10 mouse cellular contexts compared by ENCODE assay signal in genomic region chr13:54054962-54055361, GRCm38 (mm10). TPM values are rescaled to one million over a fixed set of nuclear protein-coding genes. Genes with fewer than 3 reads are reported as not detected.
DNase-seq lines count a peak whose midpoint lies in the region; ATAC-seq and TF ChIP-seq lines count a peak whose summit lies in the region.
"Had no signal": no experiment of that assay in that cellular context is flagged by ENCODE, and none has a peak within 500 bp of the region (broad histone marks: within the 10 kb centered on the region; RNA-seq: fewer than 3 reads in every experiment).

No protein-coding gene starts in this region.

- peak; percentile 45; the same call in 1 of the 2 replicates for ATAC-seq in heart, embryonic 12.5 days (ENCODE audit: insufficient number of reproducible peaks, low FRiP score)
- peak; percentile 47 for ATAC-seq in forebrain, postnatal 0 days

- peaks cover 6% of the 10 kb centered on the region; the same call in 1 of the 2 replicates for H3K4me1 ChIP-seq in heart, embryonic 12.5 days (replicated peaks)
- H3K4me1 ChIP-seq in forebrain, postnatal 0 days (ENCODE audit: insufficient read depth) = no peaks in the 10 kb centered on the region; the same call in 1 of the 2 replicates
- peaks cover 30% of the 10 kb centered on the region for H3K4me1 ChIP-seq in midbrain, embryonic 10.5 days

- no peak overlapping the region for H3K27ac ChIP-seq in heart, embryonic 12.5 days (ENCODE audit: poor library complexity, severe bottlenecking)
- H3K27ac ChIP-seq in forebrain, postnatal 0 days (ENCODE audit: low read depth, low read length) = peak overlapping the region; percentile 24
- H3K27ac ChIP-seq in midbrain, embryonic 10.5 days (replicated peaks) = peak overlapping the region; percentile 61; the same call in 1 of the 2 replicates

- H3K9ac ChIP-seq in heart, embryonic 12.5 days = peak overlapping the region; percentile 69
- H3K9ac ChIP-seq in forebrain, postnatal 0 days = peak overlapping the region; percentile 45

- TF ChIP-seq CTCF in forebrain, postnatal 0 days (IDR thresholded peaks at IDR 0.05; ENCODE audit: low read depth) = no peak

- no peaks in the 10 kb centered on the region for H3K9me3 ChIP-seq in heart, embryonic 12.5 days (replicated peaks)
- H3K9me3 ChIP-seq in forebrain, postnatal 0 days (ENCODE audit: low read length) = no peaks in the 10 kb centered on the region
- H3K9me3 ChIP-seq in midbrain, embryonic 10.5 days (replicated peaks) = no peaks in the 10 kb centered on the region

- H3K27me3 ChIP-seq in heart, embryonic 12.5 days (replicated peaks) = peaks cover 40% of the 10 kb centered on the region
- H3K27me3 ChIP-seq in forebrain, postnatal 0 days (ENCODE audit: insufficient read depth, low read length) = 0 out of 2 replicates have a peak, but pooled peaks cover 4% of the 10 kb centered on the region
- H3K27me3 ChIP-seq in midbrain, embryonic 10.5 days (ENCODE audit: low read depth, poor library complexity, severe bottlenecking) = peaks cover 56% of the 10 kb centered on the region

- H3K4me3 ChIP-seq in heart, embryonic 12.5 days = peak overlapping the region; percentile 50
- H3K4me3 ChIP-seq in forebrain, postnatal 0 days (ENCODE audit: low read depth, low read length) = peak overlapping the region; percentile 46
- peak overlapping the region; percentile 73 for H3K4me3 ChIP-seq in midbrain, embryonic 10.5 days

- DNase-seq in heart, postnatal 36 days = no peak
- peak; percentile 14 for DNase-seq in Muller cell, postnatal 12 days (ENCODE audit: inconsistent ontology term)
- peak; percentile 46 for DNase-seq in forebrain, postnatal 0 days
- DNase-seq in midbrain, embryonic 10.5 days (ENCODE audit: low spot score) = peak; percentile 48
- DNase-seq in urinary bladder, postnatal 4 days (ENCODE audit: low spot score in 2 of 2) = no peak
- no peak for DNase-seq in gastrocnemius, postnatal 25 days
- DNase-seq in thymus, postnatal 0 days (ENCODE audit: low spot score) = no peak

- H3K4me2 ChIP-seq in heart, embryonic 12.5 days = peak overlapping the region; percentile 88
- peak overlapping the region; percentile 96 for H3K4me2 ChIP-seq in forebrain, postnatal 0 days (ENCODE audit: low read depth)

- intact Hi-C loops in heart, postnatal 36 days (cut with DNase I) = loop anchor here (1.0 to 2.0 kb wide), 2 partner anchors 243 to 272 kb away; no protein-coding TSS in a partner anchor

- WGBS in heart, embryonic 12.5 days = under 1% methylated on average over 20 of the region's 20 CpGs
- WGBS in forebrain, postnatal 0 days = 1% methylated on average over 20 of the region's 20 CpGs
- WGBS in midbrain, embryonic 10.5 days = 1% methylated on average over 20 of the region's 20 CpGs

- no peaks in the 10 kb centered on the region for H3K36me3 ChIP-seq in heart, embryonic 12.5 days
- H3K36me3 ChIP-seq in forebrain, postnatal 0 days (ENCODE audit: insufficient read depth) = no peaks in the 10 kb centered on the region
- H3K36me3 ChIP-seq in midbrain, embryonic 10.5 days = no peaks in the 10 kb centered on the region
- H3K36me3 ChIP-seq: G1E had no signal

RNA-seq across cellular contexts. Expression of gene Drd1, which starts 0.5 kb away (rescaled TPM):
- 0.12 TPM in 1 of 2 replicates, not detected in the other for polyA plus RNA-seq in heart, embryonic 12.5 days (2016; fragmentation: Nextera tagmentation; extraction: Ambion mirVana)
- total RNA-seq in heart, postnatal 36 days (2021) = under 1 TPM; 0.39 to 0.84 TPM
- 9.8 and 19.7 TPM in 2 replicates for total RNA-seq in forebrain, postnatal 0 days (2014; rRNA removed)
- polyA plus RNA-seq in forebrain, postnatal 0 days (2015; fragmentation: Nextera tagmentation; extraction: Ambion mirVana) = 6.6 and 7.6 TPM in 2 replicates
- 0.26 and 0.52 TPM in 2 replicates for polyA plus RNA-seq in midbrain, embryonic 10.5 days (2016; fragmentation: Nextera tagmentation; extraction: Ambion mirVana)
- under 1 TPM; 0.08 to 0.11 TPM for total RNA-seq in gastrocnemius, postnatal 25 days (2021)
- polyA plus RNA-seq in thymus, postnatal 0 days (2015; fragmentation: Nextera tagmentation; extraction: Ambion mirVana) = 0.08 and 0.10 TPM in 2 replicates
- total RNA-seq: hematopoietic stem cell, adult 5-6 weeks had no signal
- polyA plus RNA-seq: G1E had no signal

RNA-seq across cellular contexts. Expression of gene Sfxn1, which starts 16.7 kb away (rescaled TPM):
- 25.4 and 26.4 TPM in 2 replicates for polyA plus RNA-seq in heart, embryonic 12.5 days (2016; fragmentation: Nextera tagmentation; extraction: Ambion mirVana)
- 1 to 10 TPM; 5.8 to 7.9 TPM for total RNA-seq in heart, postnatal 36 days (2021)
- total RNA-seq in forebrain, postnatal 0 days (2014; rRNA removed) = 83.8 and 102 TPM in 2 replicates
- polyA plus RNA-seq in forebrain, postnatal 0 days (2015; fragmentation: Nextera tagmentation; extraction: Ambion mirVana) = 102 and 116 TPM in 2 replicates
- polyA plus RNA-seq in midbrain, embryonic 10.5 days (2016; fragmentation: Nextera tagmentation; extraction: Ambion mirVana) = 83.2 and 86.2 TPM in 2 replicates
- 1 to 10 TPM; 2.3 to 4.4 TPM for total RNA-seq in gastrocnemius, postnatal 25 days (2021)
- polyA plus RNA-seq in thymus, postnatal 0 days (2015; fragmentation: Nextera tagmentation; extraction: Ambion mirVana) = 65.8 and 66.8 TPM in 2 replicates

Comparison
In these comparisons a context has a peak if more than half of its experiments do, and no peak if none do; other contexts are left out.
1. DNase-seq: peak in Muller cell, postnatal 12 days (single experiment), forebrain, postnatal 0 days (single experiment) and midbrain, embryonic 10.5 days (single experiment); none in heart, postnatal 36 days (0 of 2), urinary bladder, postnatal 4 days (0 of 2), gastrocnemius, postnatal 25 days (single experiment) and thymus, postnatal 0 days (single experiment).
2. Peak in every context shown above with its lines, with median percentiles within 50 percentile points of each other: H3K4me3 ChIP-seq.